Mouse (Mus musculus) cerebellum, adult (tissue): ENCODE measurements around the gene Snx15.

Experiments
- ATAC-seq: cut with Nextera tagmentation; 2 replicates; pipeline ENCODE4 v1.9.2; 2017; ENCODE audit warnings: mild to moderate bottlenecking, moderate library complexity, mixed read lengths; ENCODE audit not compliant: insufficient number of reproducible peaks, low FRiP score, low TSS enrichment

Gene Snx15

DNA sequence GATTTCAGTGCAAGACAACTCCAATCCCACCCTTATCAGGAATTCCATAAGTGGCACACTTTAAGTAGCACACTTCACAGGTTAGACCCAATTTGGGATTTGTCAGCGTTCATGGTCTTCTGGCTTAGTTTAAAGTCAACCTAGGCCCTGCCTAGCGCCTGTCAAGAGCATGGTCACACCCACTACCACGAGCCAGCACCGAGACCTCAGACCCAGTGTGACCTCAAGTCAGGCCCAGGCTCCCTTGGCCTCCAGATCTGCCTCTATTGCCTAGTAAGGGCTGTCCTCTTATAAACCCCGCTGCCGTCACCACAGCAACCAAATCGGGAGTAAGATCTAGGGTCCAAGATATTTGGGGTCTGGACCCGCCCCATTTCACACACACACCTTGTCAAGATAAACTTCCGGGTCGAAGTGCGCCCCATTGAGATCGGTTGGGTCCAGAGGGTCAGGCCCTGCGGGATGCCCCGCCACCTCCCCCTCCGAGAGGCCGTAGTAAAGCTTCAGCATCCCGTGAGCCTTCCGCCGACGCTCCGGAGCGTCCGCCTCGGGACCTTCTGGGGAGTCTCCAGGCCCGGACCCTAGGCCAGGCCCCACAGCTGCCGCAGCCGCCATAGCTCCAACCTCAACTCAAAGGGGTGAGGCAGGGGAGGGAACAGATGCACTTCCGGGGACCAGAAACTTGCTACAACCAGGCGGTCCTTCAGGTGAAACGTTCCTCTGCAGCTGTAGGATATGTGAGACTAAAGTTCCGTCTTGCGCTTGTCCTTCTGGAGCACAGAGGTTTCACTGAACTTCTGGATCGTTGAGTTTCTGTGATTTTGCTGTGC is 51.3 kb downstream of the Snx15 start, which contains the start of gene Vps51:
Gene Vps51 (minus strand): TSS at position 668 of the 830 bp plus-strand sequence.
- ATAC-seq: peak; percentile 79; the same call in 1 of the 2 replicates

GRCm38 (mm10) chr19:6073889-6074288 is 54.2 kb downstream of the Snx15 start:
- no peak for ATAC-seq

- no peak for ATAC-seq
These were observed 56.8 kb downstream of the Snx15 start for GRCm38 (mm10) chr19:6071261-6071660.

GRCm38 (mm10) chr19:6070571-6071250 is 57.4 kb downstream of the Snx15 start:
- no peak for ATAC-seq

DNA sequence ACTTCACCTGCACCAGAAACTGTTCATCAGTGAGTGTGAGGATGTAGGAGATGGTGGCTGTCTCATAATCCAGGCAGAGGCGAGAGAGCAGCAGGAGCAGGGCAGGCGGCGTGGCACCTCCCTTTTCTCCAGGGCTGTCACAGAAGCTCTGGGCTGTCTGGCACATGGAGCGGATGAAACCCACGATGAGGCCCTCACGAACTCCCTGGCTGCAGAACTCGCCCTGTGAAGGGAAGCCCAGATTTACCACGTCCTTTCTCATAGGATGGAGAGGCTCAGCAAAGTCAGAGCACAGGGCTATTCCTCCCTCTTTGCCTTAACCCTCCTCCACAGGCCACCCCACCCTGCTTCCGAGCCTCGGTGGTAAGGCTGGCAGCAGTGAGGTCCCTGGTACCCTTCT is 58.3 kb downstream of the Snx15 start:
- ATAC-seq: no peak
